Mouse (Mus musculus): ENCODE measurements around the gene Vps13c.

Gene Vps13c

DNA sequence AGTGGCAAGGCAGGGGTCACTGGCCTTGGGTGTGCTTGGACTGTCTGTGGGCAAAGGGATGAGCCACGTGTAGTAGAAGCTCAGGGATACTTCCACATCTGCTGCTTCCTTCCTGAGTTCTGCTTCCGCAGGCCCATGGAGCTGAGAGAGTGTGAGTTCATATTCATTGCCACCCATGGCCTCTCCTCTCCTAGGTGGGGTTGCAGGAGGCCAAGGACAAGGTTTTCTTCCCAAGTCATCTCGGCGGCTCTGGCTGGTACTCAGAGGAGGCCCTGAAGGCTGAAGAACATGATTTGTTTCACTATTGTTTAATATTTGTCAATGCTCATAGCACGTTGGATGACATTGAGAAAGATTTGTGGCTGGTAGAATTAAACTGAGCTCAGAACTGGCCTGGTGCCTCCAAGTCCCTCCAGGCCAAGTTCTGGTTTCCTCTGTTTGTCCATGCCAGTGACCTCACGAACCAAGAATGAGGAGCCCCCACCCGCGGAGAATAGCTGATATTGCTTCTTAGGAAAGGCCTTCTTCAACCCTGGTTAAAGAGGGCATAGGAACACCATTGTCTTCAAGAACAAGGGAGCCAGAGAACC lies 180.7 kb downstream of the Vps13c start:
- in situ Hi-C loops (cut with MboI, MseI): loop anchor here (25.0 kb wide), 1 partner anchor 691 kb away; no protein-coding TSS in a partner anchor

- in situ Hi-C loops (cut with MboI, MseI): loop anchor here (25.0 kb wide), 1 partner anchor 690 kb away; no protein-coding TSS in a partner anchor
Observed at GRCm38 (mm10) chr9:68022311-68023043, 182.3 kb downstream of the Vps13c start.

DNA sequence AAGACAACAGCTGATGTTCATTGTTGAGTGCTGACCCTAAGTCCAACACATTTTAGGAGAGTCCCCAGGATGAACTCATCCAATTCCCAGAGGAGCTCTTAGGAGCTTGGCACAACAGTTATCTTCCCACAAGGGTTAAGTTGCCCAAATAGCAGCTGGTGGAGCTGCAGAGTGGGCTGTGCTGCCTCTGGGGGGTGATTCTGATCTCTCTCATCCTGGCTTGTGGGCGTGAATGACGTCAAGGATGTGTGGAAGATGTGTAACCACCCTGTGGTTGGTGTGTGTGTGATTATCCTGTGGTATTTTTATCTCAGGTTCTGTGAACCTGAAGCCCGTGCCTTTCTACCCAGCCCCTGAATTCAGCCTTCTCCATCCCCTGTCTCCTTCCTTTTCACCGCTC lies 188.4 kb downstream of the Vps13c start:
- in situ Hi-C loops (cut with MboI, MseI): loop anchor here (25.0 kb wide), 1 partner anchor 1509 kb away; no protein-coding TSS in a partner anchor

- in situ Hi-C loops (cut with MboI, MseI): loop anchor here (10.0 to 25.0 kb wide), 2 partner anchors 679 to 1504 kb away; no protein-coding TSS in a partner anchor
Observed at GRCm38 (mm10) chr9:68033771-68034170, 193.6 kb downstream of the Vps13c start.

All from regulatory T cell (primary cell).